Mouse (Mus musculus) c-Kit-positive CD71-positive TER-119-negative erythroid progenitor cells, embryonic 14.5 days (primary cell): Measurements from ENCODE around the gene Gm6525.

Source experiments
- DNase-seq: peaks from one replicate; pipeline ENCODE4 v3.0.0-alpha.2; 2013; ENCODE audit warnings: low read depth

Gene Gm6525

DNA sequence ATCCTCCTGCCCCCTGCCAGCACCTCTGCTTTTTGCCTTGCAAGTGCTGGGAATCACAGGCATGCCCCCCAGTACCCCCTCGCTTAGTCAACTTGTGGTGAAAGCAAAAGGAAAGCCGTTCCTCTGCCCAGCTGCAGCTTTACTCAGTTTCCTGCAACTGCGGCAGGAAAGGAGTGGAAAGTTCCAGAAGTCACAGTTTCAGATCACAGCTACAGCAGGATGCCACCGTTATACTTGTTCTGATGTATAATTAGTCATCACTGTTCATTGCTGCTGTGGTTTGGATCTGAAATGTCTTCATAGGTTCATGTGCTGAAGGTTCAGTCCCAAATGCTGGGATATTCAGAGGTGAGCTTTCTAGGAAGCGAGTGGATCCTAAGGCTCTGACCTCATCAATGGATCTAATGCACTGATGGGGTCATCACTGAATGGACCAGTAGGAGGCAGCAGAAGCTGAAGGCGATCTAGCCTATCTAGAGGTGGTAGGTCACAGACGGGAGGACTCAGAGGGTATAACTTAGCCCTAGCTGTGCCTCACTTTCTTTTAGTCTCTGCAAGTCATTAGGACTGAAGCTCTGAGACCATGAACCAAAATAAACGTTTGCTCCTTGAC, 4.4 kb upstream of the Gm6525 start:
- DNase-seq = no peak

DNA sequence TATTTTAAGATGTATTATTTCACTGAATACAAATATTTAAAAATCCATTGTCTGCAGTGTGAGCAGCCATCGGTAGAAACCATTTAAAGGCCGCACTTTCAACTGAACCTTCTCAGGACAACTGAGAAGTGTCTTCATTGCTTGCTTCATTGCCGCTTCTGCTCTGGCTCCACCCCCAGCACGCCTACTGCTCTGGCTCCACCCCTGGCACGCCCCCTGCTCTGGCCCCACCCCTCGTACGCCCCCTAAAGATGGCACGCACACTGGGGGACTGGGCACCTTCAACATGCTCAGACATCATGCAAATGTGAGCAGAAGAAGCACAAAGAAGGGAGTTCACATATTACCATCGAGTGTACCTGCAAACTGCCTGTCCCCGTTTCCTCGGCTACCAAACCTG, 1.5 kb upstream of the Gm6525 start:
- DNase-seq = no peak

DNA sequence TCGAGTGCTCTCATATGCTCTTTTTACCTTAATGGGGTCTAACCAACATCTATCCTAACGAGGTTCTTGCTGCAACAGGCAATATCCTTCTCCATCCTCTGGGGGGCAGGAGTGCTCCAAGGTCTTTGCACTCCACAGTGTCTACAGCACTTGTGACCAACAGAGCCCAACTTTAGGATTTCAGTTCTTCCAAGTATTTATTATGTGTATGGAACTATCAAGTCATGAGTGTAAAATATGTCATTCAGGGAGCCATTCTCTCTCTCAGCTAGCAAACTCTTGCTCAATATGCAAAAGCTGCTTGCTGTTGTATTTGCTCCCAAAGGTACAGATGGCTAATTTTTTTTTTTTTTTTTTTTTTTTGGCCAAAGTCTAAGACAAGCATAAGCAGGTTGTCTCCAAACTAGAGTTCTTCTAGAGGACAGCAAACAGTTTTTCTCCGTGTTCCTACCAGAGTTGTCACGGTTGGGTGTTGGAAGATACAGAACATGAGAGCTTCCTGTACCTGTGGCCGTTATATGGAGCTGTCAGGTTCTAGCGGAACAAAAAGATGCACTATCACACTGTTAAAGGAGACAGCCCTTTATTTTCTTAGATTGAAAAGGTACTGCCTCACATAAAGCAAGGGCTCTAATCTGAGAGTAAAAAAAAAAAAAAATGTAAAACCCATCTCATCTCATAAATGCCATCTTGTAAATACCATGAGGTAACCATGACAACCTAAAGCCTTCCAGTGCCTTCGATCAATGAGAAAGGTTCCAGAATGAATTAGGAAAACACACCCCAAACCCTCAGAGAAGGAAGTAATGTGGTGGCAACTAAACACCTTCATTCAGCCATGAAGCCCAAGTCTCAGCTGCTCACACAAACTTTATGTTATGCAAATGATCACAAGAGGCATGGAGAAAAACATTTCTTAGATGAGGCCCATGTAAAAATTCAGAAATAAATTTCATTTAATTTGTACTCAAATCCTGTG, 1.7 kb downstream of the Gm6525 start:
- DNase-seq = peak; percentile 57

DNA sequence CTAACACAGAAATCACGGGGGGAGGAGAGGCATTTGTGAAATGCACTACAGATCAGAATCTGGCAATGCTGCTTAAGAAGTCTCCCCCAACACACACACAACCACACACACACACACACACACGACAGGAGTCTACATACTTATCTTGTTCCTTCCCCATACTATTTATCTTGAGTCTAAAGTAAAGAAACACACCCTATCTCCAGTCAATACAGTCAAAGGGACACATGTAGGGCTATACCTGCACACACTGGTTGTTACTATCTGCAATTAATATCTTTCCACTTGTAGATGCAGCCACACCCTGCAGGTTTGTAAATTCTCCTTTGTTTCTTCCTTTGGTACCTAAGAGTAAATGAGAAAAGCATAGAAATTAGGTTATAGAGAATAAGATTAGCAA, 3.9 kb downstream of the Gm6525 start:
- no peak for DNase-seq

DNA sequence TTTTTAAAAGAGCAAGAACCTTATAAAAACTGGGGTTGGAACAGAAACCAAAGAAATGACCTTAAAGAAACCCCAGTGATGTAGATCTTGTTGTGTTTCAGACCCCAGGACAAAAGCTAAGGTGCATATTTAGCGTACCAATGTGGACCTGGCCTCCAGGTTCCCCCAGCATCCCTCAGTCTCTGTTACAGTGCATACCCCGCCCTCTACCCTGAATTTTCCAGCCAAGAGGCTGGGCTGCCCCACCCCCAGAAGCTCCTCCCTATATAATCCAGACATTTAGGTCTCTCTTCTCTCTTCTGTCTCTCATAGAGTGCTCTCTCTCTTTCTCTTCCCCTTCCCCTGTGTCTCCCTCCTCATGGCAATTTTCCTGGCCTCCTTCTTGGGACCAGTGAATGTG, 6.4 kb downstream of the Gm6525 start:
- DNase-seq = no peak

DNA sequence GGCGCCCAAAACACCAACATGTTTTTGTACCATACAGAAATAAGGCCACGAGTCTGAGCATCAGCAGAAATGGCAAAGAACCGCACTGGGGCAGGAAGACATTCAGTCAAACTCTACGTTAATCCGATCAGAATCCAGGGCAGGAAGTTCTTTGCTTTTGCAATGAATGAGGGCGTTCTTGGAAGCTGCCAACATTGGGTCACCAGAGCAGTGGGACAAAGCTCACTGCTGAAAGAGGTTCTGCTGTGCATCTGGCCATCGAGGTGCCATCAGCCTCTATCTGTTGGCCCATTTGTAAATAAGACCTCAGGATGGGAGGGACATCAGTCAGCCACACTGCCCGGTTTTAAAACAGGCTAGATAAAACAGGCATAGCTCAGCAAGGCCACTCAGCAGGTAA, 7.2 kb downstream of the Gm6525 start:
- DNase-seq = no peak

DNA sequence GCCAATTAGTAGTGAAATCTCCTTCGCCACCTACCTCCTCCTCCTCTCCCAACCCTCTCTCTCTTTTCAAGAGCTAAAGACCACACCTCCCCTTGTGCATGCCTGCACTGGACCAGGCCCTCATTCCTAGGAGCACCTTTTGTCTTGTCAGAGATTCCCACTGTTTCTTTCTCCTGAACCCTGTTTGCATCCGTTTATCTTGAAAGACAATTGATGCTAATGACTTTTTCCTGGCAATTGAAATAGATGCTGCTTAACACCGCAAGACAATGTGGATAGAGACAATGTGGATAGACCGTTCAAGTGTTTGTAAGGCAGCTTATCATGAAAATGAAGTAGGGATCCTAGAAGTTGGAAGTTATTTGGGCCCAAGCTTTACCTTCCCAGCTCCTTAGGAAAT, 7.8 kb downstream of the Gm6525 start:
- no peak for DNase-seq

DNA sequence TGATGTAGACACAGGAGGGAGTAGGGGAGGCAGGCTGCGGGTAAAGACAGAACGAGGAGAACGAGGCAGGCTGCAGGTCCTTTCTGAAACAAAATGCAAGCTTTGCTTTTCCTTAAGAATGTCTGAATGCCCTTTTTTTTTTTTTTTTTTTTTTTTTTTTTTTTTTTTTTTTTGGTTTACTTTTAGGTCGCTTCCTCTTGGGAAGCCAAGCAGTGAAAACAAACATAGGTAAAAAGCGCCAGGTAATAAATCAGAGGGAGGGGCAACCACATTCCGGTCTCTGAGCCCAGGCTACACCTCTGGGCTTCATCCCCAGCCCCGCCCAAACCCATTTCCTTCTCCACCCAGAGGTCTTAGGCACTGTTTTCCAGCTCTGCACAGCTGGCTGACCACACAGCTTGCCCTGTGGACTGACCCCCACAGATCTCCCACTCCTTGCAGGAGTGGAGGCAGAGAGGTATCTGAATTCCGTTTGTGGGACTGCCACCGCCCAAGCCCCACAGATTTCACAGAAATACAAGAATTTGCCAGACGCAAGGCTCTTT, 15.8 kb downstream of the Gm6525 start:
- DNase-seq = no peak

DNA sequence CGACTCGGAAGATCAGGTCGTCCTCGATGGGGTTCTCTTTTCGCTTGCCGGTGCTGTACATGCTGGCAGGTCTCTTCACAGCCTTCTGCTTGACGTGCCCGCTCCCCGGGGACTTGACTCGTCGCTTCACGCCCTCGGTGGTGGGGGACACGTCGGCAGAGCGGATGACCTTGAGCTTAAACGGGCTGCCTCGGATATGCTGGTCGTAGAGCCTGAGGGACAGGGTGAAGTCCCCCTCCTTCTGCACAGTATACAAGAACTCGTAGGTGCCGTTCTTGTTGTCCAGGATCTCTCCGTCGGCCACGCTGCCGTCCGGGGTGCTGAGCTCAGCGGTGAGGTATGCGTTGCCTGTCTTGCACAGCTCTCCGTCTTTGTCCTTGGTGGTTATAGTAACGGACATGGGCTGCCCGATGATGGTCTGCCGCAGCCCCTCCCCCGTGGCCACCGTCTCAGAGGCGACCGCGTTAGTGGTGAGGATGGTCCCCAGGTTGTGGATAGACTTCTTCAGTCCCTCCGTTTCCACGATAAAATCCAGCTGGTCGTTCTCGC, 16.7 kb downstream of the Gm6525 start:
- no peak for DNase-seq

DNA sequence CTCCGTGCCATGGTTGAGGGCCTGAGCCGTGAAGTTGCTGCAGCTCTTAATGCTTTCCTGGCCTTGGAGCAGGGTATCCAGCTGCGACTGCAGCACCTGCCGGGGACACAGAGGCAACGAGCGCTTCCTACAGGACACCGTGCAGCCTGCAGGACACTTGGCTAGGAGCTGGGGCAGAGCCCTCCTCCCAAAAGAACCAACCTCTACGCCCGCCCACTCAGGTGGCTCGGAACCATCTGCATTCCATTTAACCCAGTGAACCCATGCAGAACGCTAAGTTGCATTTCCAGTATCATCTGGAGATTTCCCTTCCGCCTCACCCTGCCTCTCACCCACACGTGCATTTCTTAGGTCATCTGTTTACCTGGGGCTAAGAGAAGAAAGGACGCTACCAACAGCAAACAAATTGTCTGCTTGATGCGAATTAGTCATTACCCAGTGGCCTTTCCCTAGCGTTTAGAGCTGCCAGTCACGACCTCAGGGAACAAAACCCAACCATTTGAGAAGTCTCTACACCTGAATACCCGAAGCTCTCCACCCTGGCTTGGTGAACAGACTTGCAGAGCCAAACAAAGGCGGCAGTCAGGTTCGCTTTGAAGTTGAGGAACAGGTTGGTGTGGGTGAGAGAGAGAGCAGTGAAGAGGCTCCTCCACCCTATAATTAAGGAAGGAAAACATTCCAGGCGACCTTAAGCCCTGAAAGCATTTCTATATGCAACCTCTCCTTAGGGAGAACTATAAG, 17.4 kb downstream of the Gm6525 start:
- no peak for DNase-seq

DNA sequence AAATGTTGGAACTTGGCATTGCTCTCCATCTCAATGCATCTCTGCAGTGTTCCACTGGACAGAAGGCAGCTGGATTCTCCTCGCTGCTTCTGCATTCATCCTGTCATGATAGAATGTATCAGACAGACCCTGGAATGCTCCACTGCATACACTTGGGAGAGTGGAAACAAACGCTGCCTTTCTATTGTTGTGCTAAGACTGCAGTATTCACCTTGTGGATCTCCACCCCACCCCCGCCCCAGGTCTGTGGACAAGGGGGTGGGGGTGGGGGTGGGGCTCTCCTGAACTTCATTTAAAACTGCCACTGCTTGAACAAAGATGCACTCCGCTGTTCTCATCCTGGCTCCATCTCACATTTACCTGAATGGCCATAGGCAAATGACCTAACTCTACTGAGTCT, 20.0 kb downstream of the Gm6525 start:
- DNase-seq = no peak

DNA sequence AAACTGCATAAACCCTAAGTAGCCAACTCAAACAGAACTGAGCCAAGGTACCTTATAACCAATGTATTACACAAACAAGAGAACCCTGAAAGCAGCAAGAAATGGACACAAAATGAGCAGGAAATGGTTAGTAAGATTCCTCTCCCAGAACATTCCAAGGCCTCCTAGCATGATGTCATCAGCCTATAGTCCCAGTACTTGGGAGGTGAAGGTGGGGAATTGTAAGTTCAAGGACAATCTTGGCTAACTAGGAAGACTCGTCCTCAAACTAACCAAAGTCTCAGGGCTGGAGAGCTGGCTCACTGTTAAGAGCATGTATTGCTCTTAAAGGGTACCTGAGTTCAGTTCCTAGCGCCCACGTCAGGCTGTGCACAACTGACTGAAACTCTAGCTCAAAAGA, 24.3 kb downstream of the Gm6525 start:
- DNase-seq = no peak

DNA sequence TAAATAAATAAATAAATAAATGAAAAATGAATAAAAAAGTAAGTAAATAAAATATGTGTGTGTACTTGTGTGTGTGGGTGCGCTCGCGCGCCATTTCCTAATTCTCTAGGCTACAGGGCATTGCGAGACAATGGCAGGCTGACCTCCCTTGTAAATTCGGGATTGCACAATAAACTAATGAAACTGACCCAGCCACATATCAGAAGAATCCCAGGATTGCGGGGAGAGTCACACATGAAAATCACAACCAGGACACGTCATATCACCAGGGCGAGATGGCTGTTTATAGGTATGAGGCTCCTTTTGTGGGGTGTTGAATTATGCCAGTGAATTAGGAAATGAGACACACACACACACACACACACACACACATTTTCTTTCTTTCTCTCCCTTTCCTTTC, 25.6 kb downstream of the Gm6525 start:
- DNase-seq = no peak

DNA sequence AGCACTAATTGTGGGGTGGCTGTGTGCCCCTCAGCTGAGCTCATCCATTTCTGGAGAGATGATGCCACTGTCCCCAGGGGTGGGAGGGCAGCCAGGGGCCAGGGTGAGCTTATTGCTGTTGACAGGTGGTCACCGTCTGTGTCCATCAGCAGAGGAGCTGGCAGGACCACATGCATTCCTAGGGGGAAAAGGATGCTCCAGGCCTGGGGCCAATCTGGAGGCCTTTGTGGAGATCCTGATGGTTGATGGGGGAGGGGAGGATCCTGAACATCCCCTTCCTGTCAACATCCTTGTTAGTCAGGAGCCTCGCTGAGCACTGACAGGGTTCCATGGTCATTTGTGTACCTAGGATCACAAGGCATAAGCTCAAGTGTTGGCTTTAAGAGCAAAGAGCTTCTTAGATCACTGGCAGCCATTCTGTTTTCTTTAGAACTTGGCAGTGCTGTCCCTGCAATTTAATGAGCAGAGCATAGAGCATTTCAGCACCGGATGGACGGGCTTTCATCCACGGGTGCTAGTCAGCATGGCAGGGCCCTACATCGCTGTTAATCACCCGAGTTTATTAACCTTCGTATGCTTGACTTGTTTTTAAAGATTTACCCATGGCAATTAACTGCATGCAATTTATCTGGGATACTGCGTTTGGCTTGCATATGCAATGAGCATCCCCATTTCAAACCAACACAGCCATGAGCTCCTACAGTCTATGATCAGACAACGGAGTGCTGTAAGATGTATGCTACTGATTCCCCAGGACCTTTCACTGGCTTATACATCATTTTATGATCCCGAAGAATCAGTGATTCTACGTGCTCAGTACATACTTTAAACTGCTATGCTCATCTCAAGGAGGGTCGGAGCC, 26.9 kb downstream of the Gm6525 start:
- DNase-seq = no peak

DNA sequence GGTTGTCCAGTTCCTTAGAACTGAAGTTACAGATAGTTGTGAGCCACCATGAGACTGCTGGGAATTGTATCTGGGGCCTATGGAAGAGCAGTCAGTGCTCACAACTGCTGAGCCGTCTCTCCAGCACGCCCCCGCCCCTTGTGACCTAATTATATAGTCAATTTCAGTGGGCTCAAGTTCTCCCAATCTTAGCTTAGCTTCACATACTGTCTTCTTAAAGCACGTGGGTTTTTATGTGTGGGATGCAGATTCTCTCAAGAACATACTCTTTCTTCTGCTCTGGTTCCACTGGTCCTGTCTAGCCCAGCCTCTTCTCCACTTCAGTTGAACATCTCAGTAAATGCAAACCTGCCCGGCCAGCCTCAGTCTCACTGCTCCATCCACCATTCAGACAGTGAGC, 30.7 kb downstream of the Gm6525 start:
- DNase-seq = no peak

DNA sequence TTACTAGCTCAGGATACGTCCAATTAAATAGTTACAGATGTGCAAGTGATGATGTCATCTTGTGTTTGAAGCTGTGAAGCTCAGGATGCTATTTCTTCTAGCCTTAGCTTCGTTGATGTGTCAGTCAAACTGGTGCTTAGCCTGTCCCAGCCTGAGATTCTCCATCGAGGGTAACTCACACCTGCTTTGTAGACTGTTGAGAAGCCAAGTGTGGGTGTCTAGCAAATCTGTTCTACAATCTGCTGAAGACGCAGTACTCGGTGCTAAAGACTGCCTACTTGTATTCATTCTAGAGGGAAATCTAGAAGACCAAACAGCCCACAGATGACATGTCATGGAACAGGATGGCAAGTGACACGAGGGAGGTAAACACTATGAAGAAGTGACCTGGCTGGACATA, 31.7 kb downstream of the Gm6525 start:
- no peak for DNase-seq

DNA sequence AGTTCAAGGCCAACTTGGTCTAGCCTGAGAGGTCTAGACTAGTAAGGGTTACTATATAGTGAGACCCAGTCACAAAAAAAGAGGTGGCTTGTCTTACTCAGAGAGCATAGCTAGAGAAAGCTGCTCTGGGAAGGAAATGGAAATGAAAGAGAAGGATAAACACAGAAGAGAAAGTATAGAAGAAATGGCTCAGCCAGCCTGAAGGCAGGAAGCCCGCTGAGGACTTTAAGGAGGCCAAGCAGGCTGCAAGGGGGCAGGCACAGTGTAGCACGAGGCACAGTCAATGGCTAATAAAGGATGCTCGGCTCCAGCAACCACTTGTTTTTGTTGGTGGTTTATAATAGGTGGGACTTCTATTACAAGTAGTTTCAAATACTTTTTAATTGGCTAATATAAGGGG, 32.2 kb downstream of the Gm6525 start:
- DNase-seq = no peak

DNA sequence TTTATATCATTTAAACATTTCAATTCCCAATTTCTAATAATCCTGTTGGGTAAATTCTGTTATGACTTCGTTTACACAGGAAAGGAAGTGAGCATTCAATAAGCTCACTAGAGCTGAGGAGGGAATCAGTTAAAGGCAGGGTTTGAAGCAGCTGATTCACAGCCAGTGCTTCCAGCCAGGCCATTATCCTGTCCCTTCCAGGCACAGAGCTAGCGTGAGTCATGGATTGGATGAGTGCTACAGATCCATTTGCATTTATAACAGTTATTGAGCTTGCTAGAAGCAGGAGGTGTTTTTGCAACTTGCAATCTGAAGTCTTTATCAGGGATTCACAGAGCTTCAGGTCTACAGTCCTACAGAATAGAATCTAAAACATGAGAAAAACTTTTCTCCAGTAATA, 33.5 kb downstream of the Gm6525 start:
- DNase-seq = no peak

DNA sequence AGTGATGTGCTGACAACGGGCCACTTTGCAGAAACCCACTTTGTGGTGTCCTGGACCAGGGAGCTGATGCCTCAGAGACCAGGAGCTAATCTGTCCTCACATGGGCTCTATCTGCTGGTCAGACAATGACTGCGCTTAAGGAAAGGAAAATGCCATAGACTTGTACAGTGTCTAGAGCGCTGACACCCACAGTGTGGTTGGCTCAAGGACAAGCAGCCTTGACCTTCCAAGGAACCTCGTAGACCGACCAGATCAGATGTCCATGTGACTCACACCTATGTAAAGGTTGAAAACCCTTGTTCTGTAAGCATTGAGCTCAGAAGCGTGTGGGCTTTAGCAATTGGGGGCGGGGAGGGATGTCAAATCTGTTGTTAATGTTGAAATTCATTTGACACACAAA, 34.6 kb downstream of the Gm6525 start:
- DNase-seq = no peak

DNA sequence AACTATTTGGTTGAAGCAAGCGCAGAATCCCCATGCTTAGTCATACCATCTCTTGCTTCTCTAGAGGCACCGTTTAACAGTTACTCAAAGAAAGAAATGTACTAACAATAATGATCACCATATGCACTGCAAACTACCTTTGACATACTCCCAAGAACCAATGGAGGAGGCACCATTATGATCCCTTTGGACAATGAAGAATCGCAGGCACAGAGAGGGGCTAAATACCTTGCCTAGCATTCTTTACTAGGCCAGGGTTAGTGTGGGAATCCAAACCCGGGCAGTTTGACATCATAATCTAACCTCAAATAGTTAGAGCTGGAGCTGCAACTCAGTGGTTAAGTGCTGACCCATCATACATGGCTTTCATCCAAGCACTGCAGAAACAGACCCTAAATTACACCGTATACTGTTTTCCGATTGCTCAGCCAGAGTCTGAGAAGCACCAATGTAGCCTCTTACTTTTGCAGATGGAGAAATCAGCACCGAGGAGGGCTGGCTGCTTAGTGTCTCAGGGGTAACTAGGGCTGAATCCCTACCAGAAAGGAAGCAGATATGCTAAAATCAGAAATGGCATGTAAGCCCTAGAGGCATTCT, 35.1 kb downstream of the Gm6525 start:
- DNase-seq = no peak

DNA sequence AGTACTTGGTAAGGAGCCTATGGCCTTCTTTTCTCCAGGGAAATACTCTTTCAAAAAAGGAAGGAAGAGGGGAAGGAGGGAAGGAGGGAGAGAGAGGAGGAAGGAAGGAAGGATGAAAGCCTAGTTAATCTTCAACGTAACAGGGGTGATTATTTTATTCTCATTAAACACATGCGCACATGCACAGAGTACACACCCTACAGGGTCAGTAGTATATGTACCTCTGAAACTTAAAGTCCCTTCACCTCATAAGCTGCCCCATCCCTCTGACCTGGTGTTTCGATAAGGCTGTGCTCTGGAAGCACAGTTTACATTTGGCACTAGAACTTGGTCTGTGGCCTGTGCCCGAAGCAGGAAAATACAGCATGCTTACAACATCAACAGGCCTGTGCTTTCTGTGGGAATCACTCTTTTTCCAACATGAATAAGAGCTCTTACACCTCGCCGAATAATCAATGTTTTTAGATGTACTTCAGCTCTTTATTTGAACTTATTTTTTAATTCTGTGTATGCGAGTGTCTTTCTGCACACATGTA, 37.5 kb downstream of the Gm6525 start:
- no peak for DNase-seq
